Mouse (Mus musculus) cortical plate, adult 2 months (tissue): ENCODE measurements around the gene Akap6. TPM values are rescaled to one million over a fixed set of nuclear protein-coding genes. Genes with fewer than 3 reads are reported as not detected.
A peak's percentile ranks its signal among the peaks of the same experiment; 100 is the strongest.

Source experiments
- H3K27ac ChIP-seq: fragments of 200-500 bp; 2 replicates; pipeline ENCODE4 v1.5.1; 2012; ENCODE audit warnings: low read length, control low read depth, inconsistent platforms; ENCODE audit not compliant: insufficient read depth
- H3K4me1 ChIP-seq: fragments of 200-500 bp; 2 replicates; pipeline ENCODE4 v1.6.1; 2011; ENCODE audit warnings: low read length; ENCODE audit not compliant: control insufficient read depth, insufficient read depth
- H3K4me3 ChIP-seq: fragments of 200-500 bp; 2 replicates; pipeline ENCODE4 v1.5.1; 2011; ENCODE audit warnings: mild to moderate bottlenecking, low read length, control low read depth; ENCODE audit not compliant: insufficient read depth
- CTCF ChIP-seq: fragments of 200-500 bp; IDR thresholded peaks from 2 replicates; pipeline ENCODE4 v1.5.1; 2011; ENCODE audit warnings: mild to moderate bottlenecking, control low read depth, low read length; ENCODE audit not compliant: insufficient read depth; ENCODE audit errors: extremely low read depth
- POLR2A ChIP-seq: fragments of 200-500 bp; IDR thresholded peaks from 2 replicates; pipeline ENCODE4 v1.6.1; 2011; ENCODE audit warnings: mild to moderate bottlenecking, low read length, control low read depth; ENCODE audit not compliant: insufficient read depth; ENCODE audit errors: extremely low read depth
- polyA plus RNA-seq: library from polyadenylated mRNA; depleted of rRNA; stranded (reverse); fragments of >200 nt; gene quantifications from 2 replicates; pipeline ENCODE4 v1.2.3, GENCODE M21; 2012

The Akap6 gene
- polyA plus RNA-seq, 1 experiment = 35.8 TPM

- TF ChIP-seq CTCF (no peak), POLR2A (no peak)
- Histone ChIP-seq H3K27ac (no peak overlapping the region), H3K4me3 (no peak overlapping the region), H3K4me1 (peaks cover 8% of the 10 kb centered on the region)
Measured at GRCm38 (mm10) chr12:52857306-52857705, 158.1 kb downstream of the Akap6 start.

DNA sequence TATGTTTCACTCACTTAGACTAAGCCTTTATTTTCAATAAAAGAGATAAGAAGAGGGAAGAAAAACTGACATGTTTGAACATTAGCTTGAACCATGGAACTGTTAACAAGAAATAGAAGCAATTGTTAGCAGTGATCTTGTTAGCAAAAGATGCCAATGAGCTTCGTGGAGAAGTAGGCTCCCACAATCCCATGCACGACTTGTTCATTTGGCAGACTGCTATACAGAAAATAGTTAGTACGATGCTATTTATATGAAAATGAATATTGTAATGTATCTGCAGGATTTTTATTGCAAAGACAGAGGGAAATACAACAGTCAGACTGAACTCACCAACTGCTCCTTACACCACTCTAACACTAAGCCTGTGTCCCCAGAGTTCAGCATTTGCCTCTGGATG is 162.7 kb downstream of the Akap6 start:
- Histone ChIP-seq H3K4me1 (peaks cover 3% of the 10 kb centered on the region), H3K4me3 (no peak overlapping the region), H3K27ac (no peak overlapping the region)
- TF ChIP-seq CTCF = no peak
- TF ChIP-seq POLR2A = no peak

GRCm38 (mm10) chr12:52868000-52868624 is 168.9 kb downstream of the Akap6 start:
- Histone ChIP-seq H3K27ac (no peak overlapping the region), H3K4me1 (peaks cover 6% of the 10 kb centered on the region; the same call in 1 of the 2 replicates), H3K4me3 (no peak overlapping the region)
- TF ChIP-seq CTCF = no peak

GRCm38 (mm10) chr12:52871604-52872003 is 172.4 kb downstream of the Akap6 start:
- Histone ChIP-seq H3K27ac (0 out of 2 replicates have a peak overlapping the region, but pooled peaks have one; percentile 23), H3K4me1 (peaks cover 9% of the 10 kb centered on the region; the same call in 1 of the 2 replicates), H3K4me3 (no peak overlapping the region)
- TF ChIP-seq POLR2A (no peak), CTCF (no peak)

GRCm38 (mm10) chr12:52874332-52874923 is 175.2 kb downstream of the Akap6 start:
- Histone ChIP-seq H3K4me3 (no peak overlapping the region), H3K4me1 (peaks cover 9% of the 10 kb centered on the region; the same call in 1 of the 2 replicates), H3K27ac (no peak overlapping the region)
- no peak for TF ChIP-seq POLR2A
- TF ChIP-seq CTCF = no peak

DNA sequence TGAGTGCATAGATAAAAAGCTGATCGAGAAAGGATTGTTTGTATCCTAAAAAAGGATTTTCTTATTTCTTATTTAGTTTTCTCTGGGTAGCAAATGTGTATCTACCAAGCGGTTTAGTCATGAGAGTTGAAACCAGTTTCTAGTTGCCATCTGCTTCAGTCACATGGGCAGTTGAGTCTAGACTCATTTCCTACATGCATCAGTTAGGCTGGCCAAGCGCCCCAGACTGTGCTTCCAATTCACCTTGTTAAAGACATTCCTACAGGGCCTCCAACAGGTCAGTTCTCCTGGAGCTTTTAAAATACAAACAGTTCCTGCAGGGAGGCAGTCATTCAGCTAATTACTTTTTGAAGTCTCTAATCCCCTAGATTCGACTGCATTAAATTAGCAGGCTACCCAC is 176.9 kb downstream of the Akap6 start:
- H3K4me1 ChIP-seq = peaks cover 9% of the 10 kb centered on the region; the same call in 1 of the 2 replicates
- TF ChIP-seq POLR2A (no peak), CTCF (no peak)
- H3K27ac ChIP-seq = no peak overlapping the region
- H3K4me3 ChIP-seq = no peak overlapping the region

DNA sequence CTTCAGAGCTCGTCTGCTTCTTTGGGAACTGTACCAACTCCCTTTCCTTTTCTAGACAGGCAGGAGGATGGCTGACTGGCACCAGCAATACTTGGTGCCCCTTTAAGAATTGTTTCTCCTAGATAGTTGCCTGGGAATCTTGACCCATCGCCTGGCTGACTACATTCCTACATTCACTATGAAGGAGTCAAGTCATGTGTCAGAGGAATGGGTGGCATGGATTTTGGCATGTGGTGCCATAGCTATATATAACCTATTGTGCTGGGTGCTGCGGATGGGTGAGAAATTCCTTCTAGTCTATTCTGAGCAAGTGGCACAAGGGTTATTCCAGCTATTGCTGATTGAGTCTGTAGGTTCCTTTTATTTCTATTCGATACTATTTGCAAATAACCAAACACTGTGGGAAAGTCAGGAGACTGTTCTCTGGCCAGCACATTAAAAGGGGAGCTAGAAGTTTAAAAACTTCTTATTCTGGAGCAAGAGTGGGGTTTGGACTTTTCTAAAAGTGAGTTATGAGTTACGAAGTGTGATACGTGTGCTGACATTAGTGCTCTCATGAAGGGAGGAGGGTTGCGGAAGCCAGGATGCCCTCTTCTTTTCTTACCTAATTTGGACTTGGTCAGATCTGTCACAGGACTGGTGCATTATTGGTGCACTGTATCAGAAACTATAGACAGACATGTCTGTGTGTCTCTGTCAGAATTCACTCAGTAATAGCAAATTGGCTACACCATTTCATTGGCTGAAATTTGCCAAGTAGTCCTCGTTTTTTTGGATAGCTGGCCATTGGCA is 178.0 kb downstream of the Akap6 start:
- Histone ChIP-seq H3K4me3 (no peak overlapping the region), H3K27ac (no peak overlapping the region), H3K4me1 (peaks cover 5% of the 10 kb centered on the region; the same call in 1 of the 2 replicates)
- TF ChIP-seq CTCF = no peak
- no peak for TF ChIP-seq POLR2A

DNA sequence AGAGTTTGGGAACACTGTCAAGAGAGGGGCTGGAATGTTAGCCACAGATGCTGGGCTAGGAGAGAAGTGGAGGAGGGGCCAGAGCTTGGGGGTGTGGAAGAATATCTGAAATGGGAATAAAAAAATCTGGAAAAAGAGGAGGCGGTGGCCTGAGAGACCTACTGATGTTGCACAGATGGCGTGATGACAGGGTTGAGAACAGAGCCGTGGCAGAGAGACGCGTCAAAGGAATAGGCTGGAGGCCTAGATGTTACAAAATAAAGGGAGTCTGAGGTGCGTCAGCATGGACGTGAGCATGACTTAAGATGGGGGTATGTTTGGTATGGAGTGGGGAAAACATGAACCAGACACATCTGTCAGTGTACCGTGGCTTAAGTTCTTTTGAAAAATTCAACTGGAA is 180.1 kb downstream of the Akap6 start:
- H3K4me1 ChIP-seq = peaks cover 1% of the 10 kb centered on the region; the same call in 1 of the 2 replicates
- H3K27ac ChIP-seq = no peak overlapping the region
- no peak overlapping the region for H3K4me3 ChIP-seq
- TF ChIP-seq POLR2A (no peak), CTCF (no peak)

- no peak overlapping the region for H3K27ac ChIP-seq
- peaks cover 8% of the 10 kb centered on the region; the same call in 1 of the 2 replicates for H3K4me1 ChIP-seq
- TF ChIP-seq POLR2A = no peak
- H3K4me3 ChIP-seq = no peak overlapping the region
Measured at GRCm38 (mm10) chr12:52892519-52892918, 193.3 kb downstream of the Akap6 start.
